Mouse (Mus musculus): ENCODE data around the gene Cyp2j8. TPM values are rescaled to one million over a fixed set of nuclear protein-coding genes. Genes with fewer than 3 reads are reported as not detected.

Cyp2j8 gene
- polyA plus RNA-seq, 1 experiment from 2014 or later = not detected

Other genes starting within 250 kb of the Cyp2j8 start
- gene Cyp2j11, start 158.7 kb downstream of the Cyp2j8 start, polyA plus RNA-seq (2015; fragmentation: Nextera tagmentation; extraction: Ambion mirVana) = not detected in 2 replicates
- 1.6 and 1.8 TPM in 2 replicates for gene Cyp2j6, start 46.3 kb upstream of the Cyp2j8 start, polyA plus RNA-seq (2015; fragmentation: Nextera tagmentation; extraction: Ambion mirVana)
- gene Cyp2j9, start 84.2 kb upstream of the Cyp2j8 start, polyA plus RNA-seq (2015; fragmentation: Nextera tagmentation; extraction: Ambion mirVana) = 0.07 and 0.13 TPM in 2 replicates
- gene Cyp2j5, start 156.8 kb upstream of the Cyp2j8 start, polyA plus RNA-seq (2015; fragmentation: Nextera tagmentation; extraction: Ambion mirVana) = 0.52 and 0.69 TPM in 2 replicates